In the genomic region with DNA sequence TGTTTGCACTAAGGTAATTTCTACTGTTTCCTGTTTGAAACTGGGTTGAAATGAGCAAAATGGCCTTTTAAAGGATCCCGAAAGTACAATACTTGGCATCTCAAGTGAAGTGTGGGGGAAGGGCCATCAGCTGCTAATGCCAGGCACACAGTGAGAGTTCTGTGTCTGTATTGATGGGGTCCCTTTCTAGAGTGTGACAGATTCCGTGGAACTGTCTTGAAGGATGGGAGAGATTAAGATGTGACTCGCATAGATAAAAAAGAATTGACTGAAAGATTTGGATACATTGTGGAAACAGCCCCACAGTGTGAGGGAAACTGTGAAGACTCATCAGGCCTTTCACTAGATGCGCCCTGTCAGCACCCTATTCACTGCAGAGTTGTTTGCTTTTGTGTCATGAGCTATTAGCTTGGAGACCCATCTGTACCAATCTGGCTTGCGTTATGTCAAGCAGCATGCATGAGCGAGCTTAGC, we compare ENCODE assay signal across 10 mouse cellular contexts.
DNase-seq lines count a peak whose midpoint lies in the region; ATAC-seq lines count a peak whose summit lies in the region.
"Had no signal": no experiment of that assay in that cellular context is flagged by ENCODE, and none has a peak within 500 bp of the region (broad histone marks: within the 10 kb centered on the region; RNA-seq: fewer than 3 reads in every experiment).

No protein-coding gene starts in this region.

- no peak for DNase-seq in frontal cortex, postnatal 36 days (ENCODE audit: low spot score in 2 of 2)
- DNase-seq in right cerebral cortex, postnatal 10 days (ENCODE audit: low spot score in 2 of 2) = peak; percentile 45 to 52
- no peak for DNase-seq in right cerebral cortex, adult 18-20 months
- no peak for DNase-seq in limb, embryonic 10.5 days (ENCODE audit: low spot score)
- DNase-seq in adrenal gland, adult 2 months = no peak
- DNase-seq in thymus, postnatal 36 days = no peak
- DNase-seq: B cell, adult 2 months; thymus, postnatal 25 days had no signal

- peak; percentile 27; the same call in 1 of the 2 replicates for ATAC-seq in frontal cortex, adult (ENCODE audit: low TSS enrichment)
- ATAC-seq in megakaryocyte progenitor cell, adult 5-6 weeks (replicated peaks; ENCODE audit: poor library complexity) = no peak

- no peaks in the 10 kb centered on the region for H3K9me3 ChIP-seq in limb, embryonic 10.5 days (replicated peaks)

- H3K27me3 ChIP-seq in limb, embryonic 10.5 days (ENCODE audit: low read depth, poor library complexity, severe bottlenecking) = no peaks in the 10 kb centered on the region

- peak overlapping the region; percentile 44; the same call in 1 of the 2 replicates for H3K27ac ChIP-seq in limb, embryonic 10.5 days

- H3K4me1 ChIP-seq in limb, embryonic 10.5 days = peaks cover 51% of the 10 kb centered on the region

- no peak overlapping the region for H3K4me3 ChIP-seq in limb, embryonic 10.5 days

- 67% methylated on average over 6 of the region's 6 CpGs for WGBS in limb, embryonic 10.5 days

- peaks cover 23% of the 10 kb centered on the region for H3K36me3 ChIP-seq in limb, embryonic 10.5 days

Comparison
In these comparisons a context has a peak if more than half of its experiments do, and no peak if none do; other contexts are left out.
1. DNase-seq: peak in right cerebral cortex, postnatal 10 days (2 of 2); none in frontal cortex, postnatal 36 days (0 of 2), right cerebral cortex, adult 18-20 months (single experiment), limb, embryonic 10.5 days (single experiment), adrenal gland, adult 2 months (single experiment) and thymus, postnatal 36 days (0 of 2).